Comparison of ENCODE assay signal across 16 mouse cellular contexts in genomic region chr7:82943376-82943775, GRCm38 (mm10).
DNase-seq lines count a peak whose midpoint lies in the region; ATAC-seq lines count a peak whose summit lies in the region.
"Had no signal": no experiment of that assay in that cellular context is flagged by ENCODE, and none has a peak within 500 bp of the region (broad histone marks: within the 10 kb centered on the region; RNA-seq: fewer than 3 reads in every experiment).

No protein-coding gene starts in this region.

- H3K9ac ChIP-seq in midbrain, embryonic 11.5 days (ENCODE audit: low read length) = no peak overlapping the region
- H3K9ac ChIP-seq: embryonic facial prominence, embryonic 15.5 days; kidney, embryonic 15.5 days; midbrain, embryonic 15.5 days had no signal

- intact Hi-C loops in gastrocnemius, postnatal 14 days (cut with DNase I; ENCODE audit: low total_unique reads) = no loop called here

- no peaks in the 10 kb centered on the region for H3K27me3 ChIP-seq in midbrain, embryonic 11.5 days (ENCODE audit: control insufficient read depth, insufficient read depth, low read length)
- H3K27me3 ChIP-seq in midbrain, embryonic 10.5 days (ENCODE audit: low read depth, poor library complexity, severe bottlenecking) = no peaks in the 10 kb centered on the region
- H3K27me3 ChIP-seq: embryonic facial prominence, embryonic 15.5 days; kidney, embryonic 15.5 days; midbrain, embryonic 15.5 days had no signal

- no peak overlapping the region for H3K4me3 ChIP-seq in midbrain, embryonic 11.5 days (ENCODE audit: low read depth, low read length)
- H3K4me3 ChIP-seq in midbrain, embryonic 10.5 days = no peak overlapping the region
- H3K4me3 ChIP-seq: embryonic facial prominence, embryonic 15.5 days; kidney, embryonic 15.5 days; midbrain, embryonic 15.5 days had no signal

- H3K9me3 ChIP-seq in midbrain, embryonic 11.5 days (ENCODE audit: control insufficient read depth, low read length) = no peaks in the 10 kb centered on the region
- no peaks in the 10 kb centered on the region for H3K9me3 ChIP-seq in midbrain, embryonic 10.5 days (replicated peaks)
- H3K9me3 ChIP-seq: embryonic facial prominence, embryonic 15.5 days; kidney, embryonic 15.5 days; midbrain, embryonic 15.5 days had no signal

- H3K4me2 ChIP-seq in midbrain, embryonic 11.5 days = no peak overlapping the region
- H3K4me2 ChIP-seq: embryonic facial prominence, embryonic 15.5 days; kidney, embryonic 15.5 days; midbrain, embryonic 15.5 days had no signal

- H3K27ac ChIP-seq in midbrain, embryonic 11.5 days (ENCODE audit: low read depth, low read length) = no peak overlapping the region
- no peak overlapping the region for H3K27ac ChIP-seq in midbrain, embryonic 10.5 days (replicated peaks)
- H3K27ac ChIP-seq: embryonic facial prominence, embryonic 15.5 days; hindbrain, postnatal 0 days; kidney, embryonic 15.5 days; macrophage; midbrain, embryonic 15.5 days had no signal

- H3K4me1 ChIP-seq in midbrain, embryonic 11.5 days (ENCODE audit: control insufficient read depth, insufficient read depth, low read length) = no peaks in the 10 kb centered on the region; the same call in 1 of the 2 replicates
- peaks cover 3% of the 10 kb centered on the region for H3K4me1 ChIP-seq in midbrain, embryonic 10.5 days
- H3K4me1 ChIP-seq: kidney, embryonic 15.5 days had no signal

- peak; percentile 64; the same call in 1 of the 2 replicates for ATAC-seq in frontal cortex, adult (ENCODE audit: low TSS enrichment)
- ATAC-seq in midbrain, embryonic 11.5 days (ENCODE audit: low FRiP score) = no peak
- no peak for ATAC-seq in cerebellum, adult (ENCODE audit: insufficient number of reproducible peaks, low FRiP score, low TSS enrichment)
- ATAC-seq: hindbrain, postnatal 0 days; midbrain, embryonic 15.5 days had no signal

- DNase-seq in frontal cortex, postnatal 25 days (ENCODE audit: low spot score in 2 of 2) = no peak
- DNase-seq in midbrain, embryonic 11.5 days (ENCODE audit: low spot score, missing footprints) = peak; percentile 73
- no peak for DNase-seq in midbrain, embryonic 10.5 days (ENCODE audit: low spot score)
- DNase-seq in lung, postnatal 14 days = peak; percentile 3
- DNase-seq in gastrocnemius, postnatal 14 days = no peak
- DNase-seq in kidney, adult 9 months = no peak
- DNase-seq: adrenal gland, postnatal 10 days; B cell, adult 2 months; heart, postnatal 14 days had no signal

- H3K36me3 ChIP-seq in midbrain, embryonic 11.5 days (ENCODE audit: control insufficient read depth, insufficient read depth, low read length) = no peaks in the 10 kb centered on the region
- H3K36me3 ChIP-seq in midbrain, embryonic 10.5 days = no peaks in the 10 kb centered on the region
- H3K36me3 ChIP-seq: embryonic facial prominence, embryonic 15.5 days; kidney, embryonic 15.5 days; midbrain, embryonic 15.5 days had no signal

- WGBS in midbrain, embryonic 11.5 days = 86% methylated on average over 9 of the region's 9 CpGs
- 92% methylated on average over 9 of the region's 9 CpGs for WGBS in midbrain, embryonic 10.5 days

Comparison
In these comparisons a context has a peak if more than half of its experiments do, and no peak if none do; other contexts are left out.
1. DNase-seq: peak in midbrain, embryonic 11.5 days (single experiment) and lung, postnatal 14 days (single experiment); none in frontal cortex, postnatal 25 days (0 of 2), midbrain, embryonic 10.5 days (single experiment), gastrocnemius, postnatal 14 days (single experiment) and kidney, adult 9 months (single experiment).